Mouse (Mus musculus) embryonic fibroblast, embryonic 13.5 days (primary cell): ENCODE measurements around the gene Nutm1. TPM values are rescaled to one million over a fixed set of nuclear protein-coding genes. Genes with fewer than 3 reads are reported as not detected.

Experiments used
- H3K27ac ChIP-seq: 2 replicates; pipeline ENCODE4 v1.5.1; 2012; ENCODE audit warnings: low read length, control low read depth, inconsistent platforms; ENCODE audit not compliant: insufficient read depth
- H3K4me1 ChIP-seq: 2 replicates; pipeline ENCODE4 v1.6.1; 2011; ENCODE audit warnings: low read length; ENCODE audit not compliant: control insufficient read depth, insufficient read depth
- H3K4me3 ChIP-seq: 2 replicates; pipeline ENCODE4 v1.5.1; 2011; ENCODE audit warnings: mild to moderate bottlenecking, control low read depth, low read length; ENCODE audit not compliant: insufficient read depth
- CTCF ChIP-seq: IDR thresholded peaks from 2 replicates; pipeline ENCODE4 v1.5.1; 2011; ENCODE audit warnings: mild to moderate bottlenecking, control low read depth, low read length, moderate library complexity, borderline replicate concordance; ENCODE audit not compliant: insufficient read depth
- POLR2A ChIP-seq: IDR thresholded peaks from 2 replicates; pipeline ENCODE4 v1.6.1; 2011; ENCODE audit warnings: low read depth, mild to moderate bottlenecking, control low read depth, low read length, moderate library complexity
- polyA plus RNA-seq: library from polyadenylated mRNA; stranded (reverse); fragments of >200 nt; gene quantifications from 2 replicates; pipeline ENCODE4 v1.2.4, GENCODE M21; 2011; ENCODE audit warnings: low read depth; ENCODE audit not compliant: missing spikeins, insufficient read length

The Nutm1 gene
- polyA plus RNA-seq, 1 experiment = not detected

DNA sequence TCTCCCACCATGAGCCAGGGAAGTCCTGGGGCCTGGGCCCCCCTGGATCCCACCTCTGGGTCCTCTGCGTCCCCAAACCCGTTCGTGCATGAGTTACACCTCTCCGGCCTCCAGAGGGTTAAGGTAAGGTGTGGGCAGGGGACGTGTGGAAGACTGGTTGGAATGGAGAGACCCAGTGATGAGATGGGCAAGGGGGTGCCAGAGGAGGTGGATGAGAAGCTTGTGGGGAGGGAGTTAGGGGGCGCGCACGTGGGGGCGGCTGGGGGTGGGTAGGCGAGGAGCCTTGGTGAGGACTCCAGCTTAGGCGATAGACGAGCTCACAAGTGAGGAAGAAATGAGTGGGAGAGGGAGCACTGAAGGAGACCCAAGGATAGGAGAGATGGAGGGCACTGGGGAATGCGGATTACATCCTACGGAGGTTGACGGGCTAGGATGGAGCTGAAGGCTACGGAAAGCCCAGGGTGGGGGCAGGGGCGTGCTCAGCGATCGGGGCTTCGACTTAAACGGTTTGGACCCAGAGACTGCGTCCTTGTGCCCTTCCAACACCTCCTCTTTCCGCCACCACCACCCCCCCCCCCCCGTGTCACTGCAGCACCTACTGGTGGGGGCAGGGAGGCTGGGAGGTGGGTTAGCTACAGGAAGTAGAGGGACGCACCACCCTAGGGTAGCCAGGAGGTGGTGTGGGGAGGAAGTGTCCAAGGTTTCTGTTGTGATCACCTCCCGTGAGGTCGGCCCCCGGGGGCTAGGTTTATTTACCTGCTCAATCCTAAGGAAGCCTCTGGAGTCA lies 19.0 kb downstream of the Nutm1 start:
- no peak overlapping the region for H3K27ac ChIP-seq
- TF ChIP-seq POLR2A (no peak), CTCF (no peak)
- no peaks in the 10 kb centered on the region for H3K4me1 ChIP-seq
- H3K4me3 ChIP-seq = peak overlapping the region; percentile 89

DNA sequence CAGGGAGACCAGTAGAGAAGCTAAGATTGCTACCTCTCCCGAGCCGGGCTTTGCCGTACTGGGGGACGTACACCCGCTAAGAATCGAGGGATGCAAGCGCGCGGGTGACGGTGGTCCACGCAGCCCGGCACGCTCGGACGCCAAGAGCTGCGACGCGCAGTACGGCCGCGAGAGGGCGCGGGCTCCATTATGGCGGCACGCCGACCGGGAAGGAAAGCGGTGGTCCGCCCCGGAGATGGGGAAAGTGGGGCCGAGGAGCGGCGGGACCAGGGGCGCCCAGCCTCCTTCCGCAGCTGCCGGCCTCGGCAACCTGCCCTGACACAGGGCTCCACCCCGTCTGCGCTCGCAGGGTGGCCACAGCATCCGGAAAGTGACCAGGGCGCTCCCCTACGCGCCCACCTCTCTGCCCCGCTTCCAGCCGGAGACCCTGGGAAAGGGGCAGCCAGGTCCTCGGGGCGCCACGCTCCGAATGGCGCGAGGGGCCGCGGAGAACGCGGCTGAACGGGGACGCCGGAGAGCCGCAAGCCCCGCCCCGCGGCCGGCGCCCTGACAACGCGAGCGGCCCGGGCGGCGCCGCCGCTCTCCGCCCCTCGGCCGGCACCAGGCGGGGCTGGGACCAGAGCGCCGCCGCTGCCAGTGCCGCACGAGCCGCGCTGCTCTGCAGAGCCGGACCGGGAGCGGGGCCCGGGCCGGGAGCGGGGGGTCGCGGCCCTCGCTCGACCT lies 19.7 kb downstream of the Nutm1 start, which contains the start of gene Lpcat4:
Lpcat4 (plus strand) TSS at position 257 of the 723 bp plus-strand sequence.
- TF ChIP-seq CTCF = peak; percentile 86
- TF ChIP-seq POLR2A = peak; percentile 56; the same call in 1 of the 2 replicates
- Histone ChIP-seq H3K4me1 (no peaks in the 10 kb centered on the region), H3K4me3 (peak within 1 kb of the TSS; percentile 89), H3K27ac (peak within 1 kb of the TSS; percentile 74)

DNA sequence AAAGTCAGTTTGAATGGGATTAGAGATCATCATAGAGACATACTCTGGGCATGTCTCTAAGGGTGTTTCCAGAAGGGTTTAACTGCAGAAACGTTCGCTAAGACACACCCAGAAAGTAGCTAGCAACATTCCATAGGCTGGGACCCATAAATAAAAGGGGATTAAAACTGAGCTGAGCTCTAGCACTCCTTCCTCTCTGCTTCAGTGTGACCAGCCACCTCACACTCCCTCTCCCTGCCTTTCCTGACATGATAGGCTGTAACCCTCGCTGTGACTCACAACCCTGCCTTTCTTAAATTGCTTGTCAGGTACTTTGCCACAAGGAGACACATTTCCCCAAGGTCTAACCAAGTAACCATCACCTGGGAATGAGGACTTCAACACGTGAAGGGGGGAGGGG lies 21.1 kb downstream of the Nutm1 start:
- no peak overlapping the region for H3K4me3 ChIP-seq
- TF ChIP-seq CTCF (no peak), POLR2A (peak; percentile 40; the same call in 1 of the 2 replicates)

DNA sequence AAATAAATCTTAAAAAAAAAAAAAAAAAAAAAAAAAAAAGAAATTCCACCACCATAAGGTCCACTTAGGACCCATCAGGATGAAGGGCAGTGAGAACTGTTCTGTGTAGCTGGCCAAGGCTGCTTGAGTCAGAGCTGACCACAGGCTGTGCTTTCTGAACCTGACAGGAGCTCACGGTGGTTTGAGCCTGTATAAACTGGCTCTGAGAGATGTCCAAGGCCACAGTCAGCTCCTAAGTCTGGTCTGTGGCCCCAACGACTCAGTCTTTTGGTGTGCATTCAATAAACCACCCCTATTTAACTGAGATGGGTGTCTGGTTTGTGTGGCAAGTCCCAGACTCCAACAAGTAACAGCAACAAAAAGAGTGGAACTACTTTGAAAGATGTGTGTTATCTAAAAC lies 22.5 kb downstream of the Nutm1 start:
- Histone ChIP-seq H3K4me1 (no peaks in the 10 kb centered on the region), H3K4me3 (no peak overlapping the region), H3K27ac (no peak overlapping the region)
- TF ChIP-seq CTCF (no peak), POLR2A (no peak)

More for the DNA sequence above, 21.1 kb downstream of the Nutm1 start:
- Histone ChIP-seq H3K4me1 (no peaks in the 10 kb centered on the region), H3K27ac (no peak overlapping the region)

DNA sequence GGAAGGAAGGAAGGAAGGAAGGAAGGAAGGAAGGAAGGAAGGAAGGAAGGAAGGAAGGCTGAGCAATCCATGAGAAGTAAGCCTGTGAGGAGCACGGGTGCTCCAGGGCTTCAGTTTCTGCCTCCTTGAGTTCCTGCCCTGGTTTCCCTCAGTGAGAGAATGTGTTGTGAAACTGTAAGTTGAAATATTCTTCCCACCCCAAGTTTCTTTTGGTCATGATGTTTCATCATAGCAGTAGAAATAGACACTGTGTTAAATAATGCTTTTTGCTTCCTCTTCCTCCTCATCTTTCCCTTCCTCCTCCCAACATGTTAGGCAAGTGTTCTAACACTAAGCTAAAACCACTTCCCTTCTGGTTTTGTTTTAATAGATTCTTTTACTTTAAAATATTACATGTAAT lies 26.5 kb downstream of the Nutm1 start:
- TF ChIP-seq POLR2A (no peak), CTCF (no peak)
- no peaks in the 10 kb centered on the region for H3K4me1 ChIP-seq
- H3K4me3 ChIP-seq = no peak overlapping the region
- no peak overlapping the region for H3K27ac ChIP-seq

DNA sequence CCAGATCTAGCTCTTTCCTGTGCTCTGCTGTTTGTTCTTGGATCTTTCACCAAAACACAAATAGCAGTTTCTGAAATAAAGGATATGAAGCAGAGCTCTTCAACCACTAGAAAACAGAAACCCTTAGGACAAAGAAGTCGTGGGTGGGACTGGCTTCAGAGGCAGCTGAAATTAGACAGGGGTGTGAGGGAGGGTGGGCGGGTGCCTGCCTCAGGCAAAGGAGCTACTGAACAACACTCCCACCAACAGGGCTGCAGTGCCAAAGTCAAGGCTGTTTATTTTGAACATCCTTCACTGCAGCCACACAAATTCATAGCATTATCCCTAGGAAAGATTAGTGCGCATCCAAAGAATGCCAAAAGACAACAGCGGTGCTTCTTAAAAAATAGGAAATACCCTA lies 34.7 kb downstream of the Nutm1 start:
- TF ChIP-seq POLR2A = no peak

DNA sequence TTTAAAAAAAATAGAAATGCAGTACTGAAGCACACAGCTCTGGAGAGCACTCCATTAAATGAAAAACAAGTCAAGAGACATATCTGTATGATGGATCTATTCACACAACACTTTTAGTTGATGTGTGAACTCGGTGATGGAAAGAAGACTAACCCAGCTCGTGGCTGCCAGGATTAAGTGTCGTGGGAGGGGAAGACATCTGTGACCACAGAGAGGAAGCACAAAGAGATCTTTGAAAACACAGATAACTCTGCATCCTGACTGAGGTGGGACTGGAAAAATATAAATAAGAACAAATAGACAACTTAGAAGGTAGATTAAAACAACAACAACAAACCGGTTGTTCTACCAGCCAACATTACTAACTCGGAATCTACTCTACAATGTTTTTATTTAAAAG lies 36.5 kb downstream of the Nutm1 start:
- Histone ChIP-seq H3K4me1 (no peaks in the 10 kb centered on the region), H3K27ac (no peak overlapping the region), H3K4me3 (no peak overlapping the region)
- TF ChIP-seq CTCF (no peak), POLR2A (no peak)

More for the DNA sequence above, 34.7 kb downstream of the Nutm1 start:
- H3K4me1 ChIP-seq = no peaks in the 10 kb centered on the region
- no peak overlapping the region for H3K27ac ChIP-seq
- no peak overlapping the region for H3K4me3 ChIP-seq

DNA sequence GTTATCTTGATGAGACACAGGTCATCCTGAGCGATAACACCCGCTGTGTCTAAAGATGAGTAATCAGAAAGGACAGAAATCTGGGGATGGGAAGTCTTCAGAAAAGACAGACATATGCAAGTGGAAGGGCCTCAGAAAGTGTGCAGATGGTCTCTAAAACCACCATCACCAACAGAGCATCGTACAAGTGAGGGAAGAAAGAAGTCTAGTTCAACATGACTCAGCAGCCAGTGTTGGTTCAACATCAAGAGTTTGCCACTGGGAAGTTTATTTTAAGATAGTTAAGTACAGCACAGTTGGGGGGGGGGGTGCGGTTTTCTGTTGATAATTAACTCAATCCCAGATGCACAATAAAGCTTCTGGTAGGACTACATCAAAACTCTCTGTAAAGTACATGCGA lies 38.2 kb downstream of the Nutm1 start:
- no peak for TF ChIP-seq POLR2A
- TF ChIP-seq CTCF = no peak
- no peak overlapping the region for H3K4me3 ChIP-seq
- H3K4me1 ChIP-seq = no peaks in the 10 kb centered on the region
- H3K27ac ChIP-seq = no peak overlapping the region

DNA sequence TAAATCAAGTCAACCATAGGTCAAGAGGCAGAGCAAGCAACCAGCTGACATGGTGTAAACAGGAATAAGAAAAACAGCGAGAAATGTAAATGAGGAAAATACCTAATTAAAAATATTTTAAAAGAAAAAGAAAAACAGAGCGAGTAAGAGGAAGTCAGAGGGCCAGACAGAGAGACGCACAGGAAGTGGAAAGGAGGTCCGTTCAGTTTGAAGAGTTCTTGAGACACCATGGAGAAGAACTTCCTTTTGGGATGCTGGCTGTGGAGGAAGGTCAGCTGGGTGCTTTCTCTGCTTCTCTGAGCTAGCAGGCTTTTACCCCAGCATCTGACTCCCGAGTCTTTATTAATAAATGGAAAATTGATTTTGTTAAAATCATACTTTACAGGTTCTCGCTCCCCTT lies 41.5 kb downstream of the Nutm1 start:
- Histone ChIP-seq H3K27ac (no peak overlapping the region), H3K4me1 (no peaks in the 10 kb centered on the region), H3K4me3 (no peak overlapping the region)
- TF ChIP-seq CTCF (no peak), POLR2A (no peak)

DNA sequence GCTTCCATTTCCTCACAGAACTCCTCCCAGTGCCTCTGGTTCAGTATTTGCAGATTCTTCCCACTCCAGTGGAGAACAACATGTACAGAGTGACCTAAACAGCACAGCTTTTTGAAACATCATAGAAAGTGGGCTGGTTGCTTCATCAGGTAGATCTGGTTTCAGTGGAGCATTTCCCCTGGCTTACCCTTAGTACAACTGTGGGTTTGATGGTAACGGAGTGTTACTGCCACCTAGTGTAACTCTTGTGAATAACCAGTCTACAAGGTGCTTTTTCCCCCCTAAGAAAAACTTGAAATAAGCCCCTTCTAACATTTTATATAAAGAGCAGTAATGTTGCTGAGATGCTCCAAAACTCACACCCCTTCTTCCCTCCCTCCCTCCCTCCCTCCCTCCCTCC lies 43.1 kb downstream of the Nutm1 start:
- TF ChIP-seq CTCF (0 out of 2 replicates have a peak, but pooled peaks have one; percentile 12), POLR2A (no peak)
- no peak overlapping the region for H3K4me3 ChIP-seq
- H3K4me1 ChIP-seq = no peaks in the 10 kb centered on the region
- no peak overlapping the region for H3K27ac ChIP-seq
